Comparison of ENCODE assay signal across 9 mouse cellular contexts in genomic region chr2:168450977-168451376, GRCm38 (mm10).
DNase-seq lines count a peak whose midpoint lies in the region; ATAC-seq and TF ChIP-seq lines count a peak whose summit lies in the region.
"Had no signal": no experiment of that assay in that cellular context is flagged by ENCODE, and none has a peak within 500 bp of the region (broad histone marks: within the 10 kb centered on the region; RNA-seq: fewer than 3 reads in every experiment).

No protein-coding gene starts in this region.

- ATAC-seq in cerebellum, adult (ENCODE audit: insufficient number of reproducible peaks, low FRiP score, low TSS enrichment) = no peak
- no peak for ATAC-seq in midbrain, embryonic 14.5 days (ENCODE audit: low FRiP score, low TSS enrichment)
- no peak for ATAC-seq in midbrain, embryonic 13.5 days

- peak; percentile 29 to 32 for DNase-seq in cerebellum, postnatal 36 days
- DNase-seq in midbrain, embryonic 14.5 days = peak; percentile 74
- no peak for DNase-seq in ovary, postnatal 36 days (ENCODE audit: low spot score)
- DNase-seq in urinary bladder, postnatal 10 days (ENCODE audit: low spot score) = no peak

- no peaks in the 10 kb centered on the region for H3K27me3 ChIP-seq in midbrain, embryonic 14.5 days (ENCODE audit: control insufficient read depth, insufficient read depth, low read length)
- no peaks in the 10 kb centered on the region for H3K27me3 ChIP-seq in midbrain, embryonic 13.5 days
- no peaks in the 10 kb centered on the region for H3K27me3 ChIP-seq in small intestine, adult 2 months (ENCODE audit: control insufficient read depth, insufficient read depth, low read length)
- H3K27me3 ChIP-seq: stomach, embryonic 15.5 days had no signal

- H3K9ac ChIP-seq in midbrain, embryonic 14.5 days (replicated peaks; ENCODE audit: low read length) = no peak overlapping the region
- H3K9ac ChIP-seq in midbrain, embryonic 13.5 days (replicated peaks) = no peak overlapping the region
- H3K9ac ChIP-seq: stomach, embryonic 15.5 days had no signal

- peak; percentile 28; the same call in 1 of the 2 replicates for TF ChIP-seq CTCF in embryonic fibroblast, embryonic 13.5 days (IDR thresholded peaks at IDR 0.05; ENCODE audit: borderline replicate concordance, insufficient read depth, low read length)
- TF ChIP-seq CTCF in small intestine, adult 2 months (IDR thresholded peaks at IDR 0.05; ENCODE audit: extremely low read depth, insufficient read length, insufficient replicate concordance, low read depth, low read length) = peak; percentile 61; the same call in 1 of the 2 replicates

- TF ChIP-seq POLR2A in embryonic fibroblast, embryonic 13.5 days (IDR thresholded peaks at IDR 0.05; ENCODE audit: low read depth, low read length) = no peak
- no peak for TF ChIP-seq POLR2A in small intestine, adult 2 months (IDR thresholded peaks at IDR 0.05; ENCODE audit: low read depth, low read length)

- 9% methylated on average over 3 of the region's 3 CpGs for WGBS in midbrain, embryonic 14.5 days
- 6% methylated on average over 3 of the region's 3 CpGs for WGBS in midbrain, embryonic 13.5 days
- WGBS in small intestine, adult 2 months = 10% methylated on average over 3 of the region's 3 CpGs

- no peaks in the 10 kb centered on the region for H3K36me3 ChIP-seq in midbrain, embryonic 14.5 days (ENCODE audit: control insufficient read depth, insufficient read depth, low read length)
- no peaks in the 10 kb centered on the region for H3K36me3 ChIP-seq in midbrain, embryonic 13.5 days
- no peaks in the 10 kb centered on the region for H3K36me3 ChIP-seq in small intestine, adult 2 months (ENCODE audit: control insufficient read depth, insufficient read depth, low read length)
- H3K36me3 ChIP-seq: stomach, embryonic 15.5 days had no signal

- no peak overlapping the region for H3K4me3 ChIP-seq in midbrain, embryonic 14.5 days (replicated peaks; ENCODE audit: low read depth, low read length)
- no peak overlapping the region for H3K4me3 ChIP-seq in midbrain, embryonic 13.5 days (replicated peaks)
- H3K4me3 ChIP-seq in embryonic fibroblast, embryonic 13.5 days (ENCODE audit: insufficient read depth, low read length) = no peak overlapping the region
- H3K4me3 ChIP-seq in small intestine, adult 2 months (ENCODE audit: low read depth, low read length) = no peak overlapping the region
- H3K4me3 ChIP-seq: stomach, embryonic 15.5 days had no signal

- 0 out of 2 replicates have a peak, but pooled peaks cover 4% of the 10 kb centered on the region for H3K4me1 ChIP-seq in midbrain, embryonic 14.5 days (ENCODE audit: control insufficient read depth, insufficient read depth, low read length)
- H3K4me1 ChIP-seq in midbrain, embryonic 13.5 days (replicated peaks) = peaks cover 11% of the 10 kb centered on the region
- 0 out of 2 replicates have a peak, but pooled peaks cover 5% of the 10 kb centered on the region for H3K4me1 ChIP-seq in embryonic fibroblast, embryonic 13.5 days (ENCODE audit: control insufficient read depth, insufficient read depth, low read length)
- H3K4me1 ChIP-seq in small intestine, adult 2 months (ENCODE audit: control insufficient read depth, insufficient read depth, insufficient read length, low read length) = no peaks in the 10 kb centered on the region

- no peaks in the 10 kb centered on the region for H3K9me3 ChIP-seq in midbrain, embryonic 14.5 days (ENCODE audit: control insufficient read depth, low read length)
- H3K9me3 ChIP-seq in midbrain, embryonic 13.5 days = no peaks in the 10 kb centered on the region
- H3K9me3 ChIP-seq: stomach, embryonic 15.5 days had no signal

- no peak overlapping the region for H3K27ac ChIP-seq in midbrain, embryonic 14.5 days (replicated peaks; ENCODE audit: low read depth, low read length)
- H3K27ac ChIP-seq in midbrain, embryonic 13.5 days = no peak overlapping the region
- peak overlapping the region; percentile 73 for H3K27ac ChIP-seq in embryonic fibroblast, embryonic 13.5 days (ENCODE audit: insufficient read depth, low read length)
- no peak overlapping the region for H3K27ac ChIP-seq in small intestine, adult 2 months (ENCODE audit: insufficient read depth, low read depth, low read length)
- H3K27ac ChIP-seq: stomach, embryonic 15.5 days had no signal

- H3K4me2 ChIP-seq in midbrain, embryonic 14.5 days (ENCODE audit: low read length) = no peak overlapping the region
- no peak overlapping the region for H3K4me2 ChIP-seq in midbrain, embryonic 13.5 days (replicated peaks)
- H3K4me2 ChIP-seq: stomach, embryonic 15.5 days had no signal

Comparison
In these comparisons a context has a peak if more than half of its experiments do, and no peak if none do; other contexts are left out.
1. DNase-seq: peak in cerebellum, postnatal 36 days (2 of 2) and midbrain, embryonic 14.5 days (single experiment); none in ovary, postnatal 36 days (single experiment) and urinary bladder, postnatal 10 days (single experiment).